Mouse (Mus musculus) CD4-positive, CD25-positive, alpha-beta regulatory T cell (primary cell): ENCODE results near the gene Adat3. TPM values are rescaled to one million over a fixed set of nuclear protein-coding genes. Genes with fewer than 3 reads are reported as not detected.

Experiments used
- polyA plus RNA-seq: library from polyadenylated mRNA; unstranded; fragments of 100-300 nt; shearing (Covaris generic); gene quantifications from one replicate; pipeline ENCODE4 v1.2.1, GENCODE M21; 2017

Gene Adat3
- polyA plus RNA-seq, result 5.7 TPM

GRCm38 (mm10) chr10:80602698-80603325, at the start of gene Adat3, which contains the start of gene Scamp4:
TSS of gene Adat3 (plus strand) at chr10:80602880.
TSS of gene Scamp4 (plus strand) at chr10:80602872.

GRCm38 (mm10) chr10:80561116-80561944, 41.4 kb upstream of the Adat3 start, which contains the start of gene Rexo1:
TSS of gene Rexo1 (minus strand) at chr10:80561560.

GRCm38 (mm10) chr10:80577195-80578130, 25.2 kb upstream of the Adat3 start, which contains the start of gene Klf16:
TSS of gene Klf16 (minus strand) at chr10:80577321.

GRCm38 (mm10) chr10:80589879-80590854, 12.5 kb upstream of the Adat3 start, which contains the start of gene Abhd17a:
TSS of gene Abhd17a (minus strand) at chr10:80590341.

GRCm38 (mm10) chr10:80605721-80606120, 3.0 kb downstream of the Adat3 start, which contains the start of gene Gm49322:
TSS of gene Gm49322 (plus strand) at chr10:80606021.

GRCm38 (mm10) chr10:80622661-80623456, 20.2 kb downstream of the Adat3 start, which contains the start of gene Csnk1g2:
TSS of gene Csnk1g2 (plus strand) at chr10:80622838.

GRCm38 (mm10) chr10:80656863-80657623, 54.4 kb downstream of the Adat3 start, which contains the start of gene Btbd2:
TSS of gene Btbd2 (minus strand) at chr10:80657071.

Other genes with a start within 250 kb of the Adat3 start
- gene Plk5, start 246.4 kb upstream of the Adat3 start, polyA plus RNA-seq, result not detected
- 8.7 TPM for gene Mex3d, start 215.2 kb upstream of the Adat3 start, polyA plus RNA-seq
- gene Mbd3, start 203.3 kb upstream of the Adat3 start, polyA plus RNA-seq, result 184 TPM
- gene Uqcr11, start 196.1 kb upstream of the Adat3 start, polyA plus RNA-seq, result 234 TPM
- 132 TPM for gene Tcf3, start 169.2 kb upstream of the Adat3 start, polyA plus RNA-seq
- gene Onecut3, start 108.0 kb upstream of the Adat3 start, polyA plus RNA-seq, result not detected
- 0.04 TPM for gene Atp8b3, start 63.8 kb upstream of the Adat3 start, polyA plus RNA-seq
- gene Rexo1, start 41.3 kb upstream of the Adat3 start, polyA plus RNA-seq, result 62.2 TPM
- 13.2 TPM for gene Klf16, start 25.6 kb upstream of the Adat3 start, polyA plus RNA-seq
- 152 TPM for gene Abhd17a, start 12.5 kb upstream of the Adat3 start, polyA plus RNA-seq
- 115 TPM for gene Scamp4, start within 50 bp of the Adat3 start, polyA plus RNA-seq
- 9.3 TPM for gene Gm49322, start 3.1 kb downstream of the Adat3 start, polyA plus RNA-seq
- gene Csnk1g2, start 20.0 kb downstream of the Adat3 start, polyA plus RNA-seq, result 306 TPM
- 43.9 TPM for gene Btbd2, start 54.2 kb downstream of the Adat3 start, polyA plus RNA-seq
- gene Mknk2, start 75.2 kb downstream of the Adat3 start, polyA plus RNA-seq, result 212 TPM
- gene Mob3a, start 99.1 kb downstream of the Adat3 start, polyA plus RNA-seq, result 325 TPM
- 156 TPM for gene Izumo4, start 99.3 kb downstream of the Adat3 start, polyA plus RNA-seq
- 71.7 TPM for gene Ap3d1, start 139.4 kb downstream of the Adat3 start, polyA plus RNA-seq
- gene Dot1l, start 152.3 kb downstream of the Adat3 start, polyA plus RNA-seq, result 17.6 TPM
- gene Sf3a2, start 195.3 kb downstream of the Adat3 start, polyA plus RNA-seq, result 74.2 TPM
- 275 TPM for gene Plekhj1, start 195.7 kb downstream of the Adat3 start, polyA plus RNA-seq
- gene Amh, start 202.4 kb downstream of the Adat3 start, polyA plus RNA-seq, result not detected
- gene Jsrp1, start 210.6 kb downstream of the Adat3 start, polyA plus RNA-seq, result not detected
- gene Oaz1, start 223.8 kb downstream of the Adat3 start, polyA plus RNA-seq, result 1,936 TPM
- not detected for gene Lingo3, start 241.2 kb downstream of the Adat3 start, polyA plus RNA-seq